Mouse (Mus musculus) myocyte (in vitro differentiated cells): ENCODE results near the gene Emid1.

Experiments used
- CEBPB ChIP-seq: IDR thresholded peaks from 2 replicates; pipeline ENCODE4 v1.6.1; 2011; ENCODE audit warnings: mild to moderate bottlenecking, moderate library complexity; ENCODE audit not compliant: poor library complexity, insufficient read depth, severe bottlenecking
- MAX ChIP-seq: IDR thresholded peaks from one replicate; pipeline ENCODE4 v1.6.1; 2011; ENCODE audit warnings: low read depth, mild to moderate bottlenecking, control low read depth
- MYOD1 ChIP-seq, 3 experiments: IDR thresholded peaks; one replicate each; pipeline ENCODE4 v1.6.1; 2011; ENCODE audit warnings: control low read depth in 2 of 3, low read depth in 2 of 3, mild to moderate bottlenecking in 2 of 3, moderate library complexity in 1 of 3; ENCODE audit not compliant: insufficient read length in 2 of 3, control insufficient read depth in 1 of 3
- MYOG ChIP-seq, 3 experiments: IDR thresholded peaks; one replicate each; pipeline ENCODE4 v1.6.1; 2011; ENCODE audit warnings: control low read depth in 2 of 3, low read depth in 2 of 3, mild to moderate bottlenecking in 2 of 3; ENCODE audit not compliant: insufficient read length in 2 of 3, control insufficient read depth in 1 of 3, insufficient read depth in 1 of 3
- POLR2A ChIP-seq: IDR thresholded peaks from one replicate; pipeline ENCODE4 v1.6.1; 2011; ENCODE audit warnings: low read depth, mild to moderate bottlenecking, control low read depth, moderate library complexity; ENCODE audit not compliant: insufficient read length
- POLR2AphosphoS2 ChIP-seq: IDR thresholded peaks from one replicate; pipeline ENCODE4 v1.6.1; 2011; ENCODE audit warnings: low read depth, control low read depth; ENCODE audit not compliant: insufficient read length
- SRF ChIP-seq: IDR thresholded peaks from one replicate; pipeline ENCODE4 v1.6.1; 2011; ENCODE audit warnings: low read depth; ENCODE audit not compliant: control insufficient read depth, insufficient read length
- TCF12 ChIP-seq: IDR thresholded peaks from one replicate; pipeline ENCODE4 v1.6.1; 2011; ENCODE audit warnings: mild to moderate bottlenecking, control low read depth; ENCODE audit not compliant: poor library complexity, insufficient read depth, severe bottlenecking
- TCF3 ChIP-seq: IDR thresholded peaks from one replicate; pipeline ENCODE4 v1.6.1; 2011; ENCODE audit warnings: low read depth, control low read depth; ENCODE audit not compliant: insufficient read length

GRCm38 (mm10) chr11:5184250-5184649 is 32.2 kb upstream of the Emid1 start:
- TF ChIP-seq POLR2A = no peak
- TF ChIP-seq MYOG (IDR thresholded peaks at IDR 0.05; ENCODE audit: control insufficient read depth in 1 of 3, insufficient read depth in 1 of 3, insufficient read length in 2 of 3, low read depth in 2 of 3) = no peak
- TF ChIP-seq POLR2AphosphoS2 = no peak
- no peak for TF ChIP-seq MAX
- TF ChIP-seq SRF = no peak
- no peak for TF ChIP-seq TCF3
- TF ChIP-seq MYOD1 (IDR thresholded peaks at IDR 0.05; ENCODE audit: control insufficient read depth in 1 of 3, insufficient read length in 2 of 3, low read depth in 2 of 3) = no peak
- TF ChIP-seq TCF12 = no peak
- no peak for TF ChIP-seq CEBPB
